Mouse (Mus musculus): ENCODE results near the gene Ethe1. TPM values are rescaled to one million over a fixed set of nuclear protein-coding genes. Genes with fewer than 3 reads are reported as not detected.

The Ethe1 gene
- 1 to 10 TPM; 8.0 to 9.1 TPM for total RNA-seq (2021)
- long read RNA-seq, experiment 1, partial matches to known transcripts, result 20 of 22 reads
- long read RNA-seq, experiment 1, other reads (novel, unspliced or antisense), result 2 of 22 reads
- long read RNA-seq, experiment 2, partial matches to known transcripts, result 11 of 11 reads
- long read RNA-seq, experiment 2, other reads (novel, unspliced or antisense), result 0 of 11 reads

- DNase-seq (ENCODE audit: low spot score in 2 of 2), result peak; percentile 69 to 78
Observed at GRCm38 (mm10) chr7:24587330-24588105, at the start of gene Ethe1, which contains the start of gene Zfp575. Gene Ethe1, plus strand, starts transcription at chr7:24587543. Gene Zfp575, minus strand, starts transcription at chr7:24587641.

- no peak for DNase-seq (ENCODE audit: low spot score in 2 of 2)
Observed at GRCm38 (mm10) chr7:24537591-24537990, 49.8 kb upstream of the Ethe1 start.

DNA sequence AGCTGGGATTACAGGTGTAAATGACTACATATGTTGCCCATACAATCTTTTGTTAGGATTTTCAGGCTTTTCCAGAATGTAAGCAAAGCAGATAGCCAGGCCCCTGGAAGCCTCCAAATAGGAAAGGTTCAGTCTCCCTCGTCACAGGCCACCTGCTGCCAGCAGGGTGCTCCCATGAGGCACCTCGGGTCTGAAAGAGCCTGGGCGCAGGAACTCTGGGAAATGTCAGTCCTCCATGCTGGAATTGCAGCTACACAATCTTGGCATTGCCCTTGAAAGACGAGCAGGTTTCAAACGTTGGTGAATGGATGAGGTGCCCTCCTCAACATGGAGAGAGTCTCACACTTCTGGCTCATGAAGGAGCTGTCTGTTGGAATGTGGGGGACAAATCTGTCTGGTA is 49.2 kb upstream of the Ethe1 start:
- DNase-seq (ENCODE audit: low spot score in 2 of 2), result no peak

GRCm38 (mm10) chr7:24538701-24539100 is 48.6 kb upstream of the Ethe1 start:
- no peak for DNase-seq (ENCODE audit: low spot score in 2 of 2)

- no peak for DNase-seq (ENCODE audit: low spot score in 2 of 2)
Observed at GRCm38 (mm10) chr7:24539686-24540085, 47.7 kb upstream of the Ethe1 start.

GRCm38 (mm10) chr7:24544506-24544905 is 42.8 kb upstream of the Ethe1 start:
- no peak for DNase-seq (ENCODE audit: low spot score in 2 of 2)

DNA sequence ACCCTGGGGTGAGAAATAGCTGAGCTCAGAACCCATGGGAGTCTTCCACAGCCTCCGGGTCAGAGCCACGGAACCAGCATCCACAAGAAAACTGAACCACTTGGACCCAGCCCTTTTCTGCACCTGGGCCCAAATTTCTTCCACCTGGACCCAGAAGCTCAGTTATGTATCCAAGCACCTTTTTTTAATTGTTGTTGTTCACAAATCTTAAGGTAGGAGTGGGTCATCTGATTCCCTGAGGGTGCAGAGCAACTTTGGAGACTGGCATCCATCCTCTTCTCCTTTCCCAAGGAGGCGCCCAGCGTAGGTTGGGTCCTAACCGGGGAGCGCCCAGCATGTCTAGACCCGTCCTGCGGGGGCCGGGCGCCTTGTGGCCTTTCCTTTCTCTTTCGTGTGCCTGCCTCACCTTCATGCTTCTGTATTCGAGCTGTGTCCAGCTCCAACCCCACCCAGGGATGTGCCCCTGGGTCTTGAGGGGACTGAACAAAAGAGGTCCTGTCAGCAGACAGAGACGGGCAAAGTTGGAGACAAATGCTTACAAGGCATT is 41.2 kb upstream of the Ethe1 start, which contains the start of the genes Pinlyp and Xrcc1:
TSS of gene Pinlyp (minus strand) at position 51 of the 547 bp plus-strand sequence.
TSS of gene Xrcc1 (plus strand) at position 222 of the 547 bp plus-strand sequence.
- DNase-seq (ENCODE audit: low spot score in 2 of 2), result no peak

DNA sequence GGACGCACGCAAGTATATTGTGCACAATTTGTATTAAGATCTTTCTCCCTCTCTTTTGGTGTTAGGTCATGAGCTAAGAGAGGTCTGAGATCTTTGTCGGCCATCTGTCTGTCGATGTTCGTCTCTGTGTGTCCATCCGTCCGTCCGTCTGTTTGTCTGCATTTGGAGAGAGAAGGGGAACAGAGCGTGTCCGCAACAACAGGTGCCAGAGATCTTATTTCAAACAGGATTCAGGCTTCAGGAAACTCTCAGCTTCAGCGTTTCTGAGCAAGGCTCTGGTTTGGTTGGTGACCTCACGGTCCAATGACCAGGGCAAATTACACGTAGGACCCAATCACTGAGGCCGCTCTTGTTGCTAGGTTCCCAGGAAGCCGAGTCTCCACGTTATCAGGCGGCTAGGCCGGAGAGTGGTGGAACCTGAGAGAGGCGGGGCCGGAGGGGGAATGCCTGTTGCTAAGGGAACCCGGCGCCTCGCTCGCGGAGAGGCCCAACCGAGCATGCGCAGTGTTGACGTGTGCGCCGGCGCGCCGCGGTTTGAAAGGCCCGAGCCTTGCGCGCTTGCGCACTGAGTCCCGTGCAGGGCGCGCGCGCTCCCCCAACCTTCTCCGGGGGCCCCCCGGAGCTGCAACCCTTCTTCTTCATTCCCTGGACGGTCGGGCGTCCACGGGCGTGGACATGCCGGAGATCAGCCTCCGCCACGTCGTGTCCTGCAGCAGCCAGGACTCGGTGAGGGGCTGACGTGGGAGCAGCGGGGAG is 40.5 kb upstream of the Ethe1 start:
- DNase-seq (ENCODE audit: low spot score in 2 of 2), result peak; percentile 99

- no peak for DNase-seq (ENCODE audit: low spot score in 2 of 2)
Observed at GRCm38 (mm10) chr7:24547534-24548036, 39.8 kb upstream of the Ethe1 start.

DNA sequence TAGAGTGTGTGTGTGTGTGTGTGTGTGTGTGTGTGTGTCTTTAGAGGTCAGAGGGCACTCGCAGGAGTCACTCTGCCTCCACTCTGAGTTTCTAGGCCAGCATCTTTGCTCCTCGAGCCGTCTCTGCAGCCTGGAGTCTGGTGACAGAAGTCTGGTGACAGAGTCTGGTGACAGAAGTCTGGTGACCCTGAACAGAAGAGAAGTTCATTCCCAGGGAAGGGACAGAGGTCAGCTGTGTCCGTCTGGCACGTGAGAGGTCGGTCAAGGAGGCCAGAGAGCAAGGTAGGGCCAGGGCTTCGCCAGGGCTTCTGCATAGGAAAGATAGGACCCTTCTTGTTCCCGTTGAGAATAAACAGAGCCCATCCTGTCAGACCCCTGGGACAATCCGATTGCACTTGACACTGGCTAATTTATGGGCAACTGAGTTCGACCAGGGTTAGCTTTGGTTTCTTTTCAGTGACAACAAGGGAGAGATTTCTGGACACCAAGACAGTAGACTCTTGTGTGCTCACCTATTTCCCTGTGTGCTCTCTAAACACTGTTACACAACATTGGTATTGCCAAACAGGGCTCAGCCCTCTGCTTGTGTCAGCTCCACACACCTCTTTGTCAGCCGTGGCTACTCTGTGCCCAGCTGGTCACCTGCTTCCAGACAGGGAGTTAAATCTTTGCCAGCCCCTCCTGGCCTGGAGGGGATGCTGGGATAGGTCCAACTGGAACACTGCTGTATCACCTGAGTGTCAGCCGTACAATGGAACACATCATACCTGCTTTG is 35.2 kb upstream of the Ethe1 start:
- no peak for DNase-seq (ENCODE audit: low spot score in 2 of 2)

DNA sequence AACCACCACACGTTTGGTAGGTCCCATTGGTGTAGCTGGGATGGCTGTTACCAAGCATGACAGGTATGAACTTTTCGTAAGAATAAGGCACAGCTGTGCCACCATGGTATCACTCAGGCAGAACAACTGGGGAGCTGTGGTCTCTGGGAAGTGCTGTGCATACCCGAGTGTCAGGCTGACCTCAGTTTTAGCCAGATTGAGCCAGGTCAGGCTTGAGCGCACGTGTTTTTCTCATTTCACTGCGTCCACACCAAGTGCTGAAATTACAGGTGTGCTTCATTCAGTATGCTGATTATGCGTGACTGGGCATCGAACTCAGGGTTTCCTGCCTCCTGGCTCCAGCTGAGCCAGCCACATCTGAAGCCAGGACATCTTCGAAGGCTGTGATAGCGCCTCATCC is 31.6 kb upstream of the Ethe1 start:
- no peak for DNase-seq (ENCODE audit: low spot score in 2 of 2)

GRCm38 (mm10) chr7:24561450-24561849 is 25.9 kb upstream of the Ethe1 start:
- no peak for DNase-seq (ENCODE audit: low spot score in 2 of 2)

DNA sequence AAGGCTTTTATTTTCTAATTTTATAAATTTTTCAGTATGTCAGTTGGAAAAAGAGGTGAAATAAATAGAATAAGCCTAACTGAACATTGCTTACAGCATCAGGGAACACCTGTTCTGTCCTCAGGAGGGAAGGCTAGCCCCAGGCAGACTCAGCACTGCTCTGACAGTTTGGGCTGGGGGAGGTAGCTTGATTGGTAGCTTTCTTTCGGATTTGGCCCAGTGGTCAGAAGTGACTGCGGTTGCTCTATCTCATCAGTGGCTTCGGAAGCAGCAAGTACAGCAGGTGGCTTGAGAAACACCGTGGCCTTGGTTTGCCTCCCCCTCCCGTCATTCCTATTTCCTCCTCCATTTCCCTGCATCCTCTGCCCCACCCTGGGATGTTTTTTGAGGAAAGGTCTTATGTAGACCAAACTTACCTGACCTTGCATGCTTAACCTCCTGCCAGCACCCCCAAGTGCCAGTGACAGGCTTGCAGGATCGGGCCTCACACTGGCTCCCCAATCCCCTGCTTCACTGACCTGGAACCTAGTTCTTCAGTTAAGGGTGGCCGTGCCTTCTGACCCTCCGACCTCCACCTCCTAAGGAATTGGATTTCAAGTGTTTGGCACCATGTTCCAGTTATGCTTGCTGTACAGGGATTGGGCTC is 24.0 kb upstream of the Ethe1 start:
- DNase-seq (ENCODE audit: low spot score in 2 of 2), result no peak

DNA sequence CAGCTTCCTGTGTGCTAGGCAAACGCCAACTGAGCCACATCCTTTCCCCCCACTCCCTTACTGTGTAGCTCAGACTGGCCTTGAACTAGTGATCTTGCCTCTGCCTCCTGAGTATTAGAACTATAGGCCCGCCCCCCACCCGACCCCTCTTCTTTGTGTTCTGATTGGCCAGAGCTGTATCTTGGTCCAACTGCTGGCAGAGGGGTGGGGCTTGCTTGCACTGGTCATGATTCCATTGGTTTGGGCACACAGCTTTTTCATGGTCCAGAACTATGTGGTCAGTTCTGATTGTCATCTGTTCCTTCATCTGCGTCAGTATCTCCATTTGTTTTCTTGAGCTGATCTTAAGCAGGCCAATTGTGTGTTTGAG is 23.5 kb upstream of the Ethe1 start:
- no peak for DNase-seq (ENCODE audit: low spot score in 2 of 2)

DNA sequence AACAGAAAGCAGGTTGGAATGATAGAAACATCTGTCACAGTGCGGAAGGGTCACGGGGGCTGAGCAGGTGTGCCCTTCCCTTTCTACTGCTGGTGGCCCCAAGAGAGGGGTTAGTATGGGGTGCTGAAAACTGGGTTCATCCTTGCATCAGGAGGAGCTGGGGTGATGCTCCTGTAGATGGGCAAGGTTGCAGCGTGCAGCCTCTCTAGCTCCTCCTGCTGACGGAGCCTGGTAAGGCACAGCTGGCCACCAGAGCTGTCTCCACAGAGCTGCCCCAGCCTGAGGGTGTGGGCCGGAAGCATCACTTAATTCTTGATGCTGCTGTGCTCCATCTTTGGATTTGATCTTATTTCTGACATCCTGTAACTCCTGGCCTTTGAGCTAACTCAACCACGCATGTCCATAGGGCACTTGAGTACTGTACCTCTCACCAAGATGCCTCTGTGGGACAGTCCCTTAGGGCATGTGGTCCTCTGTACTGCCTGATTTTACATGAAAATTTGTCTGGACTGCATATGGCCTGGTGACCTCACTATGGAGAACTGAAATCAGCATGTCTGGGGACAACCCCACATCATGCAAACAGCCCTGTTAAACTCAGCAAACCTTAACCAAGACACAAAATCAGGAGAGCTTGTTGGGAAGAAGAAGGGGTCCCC is 22.6 kb upstream of the Ethe1 start:
- peak in 1 of 2 experiments; percentile 76 for DNase-seq (ENCODE audit: low spot score in 2 of 2)

DNA sequence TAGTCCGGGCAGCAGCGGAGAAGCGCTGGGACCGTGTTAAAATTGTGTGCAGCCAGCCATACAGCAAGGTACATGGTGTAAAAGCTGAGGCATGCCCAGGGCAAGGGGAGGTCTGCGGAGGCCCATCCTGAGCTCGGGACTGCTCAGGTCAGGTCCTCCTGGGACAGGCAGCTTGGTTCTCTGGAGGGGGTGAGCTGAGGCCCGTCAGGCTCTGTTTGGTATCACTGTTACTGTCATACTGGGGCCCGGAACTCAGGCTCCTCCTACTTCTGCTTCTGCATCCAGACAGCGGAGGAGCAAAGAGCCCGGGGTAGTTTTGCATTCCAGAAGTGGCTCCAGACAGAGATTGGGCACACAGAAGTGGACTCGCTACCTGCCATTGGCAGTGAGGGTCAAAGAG is 21.7 kb upstream of the Ethe1 start:
- DNase-seq (ENCODE audit: low spot score in 2 of 2), result no peak

- no peak for DNase-seq (ENCODE audit: low spot score in 2 of 2)
Observed at GRCm38 (mm10) chr7:24566206-24566605, 21.1 kb upstream of the Ethe1 start.

GRCm38 (mm10) chr7:24568512-24568911 is 18.8 kb upstream of the Ethe1 start:
- no peak for DNase-seq (ENCODE audit: low spot score in 2 of 2)

GRCm38 (mm10) chr7:24571071-24571470 is 16.3 kb upstream of the Ethe1 start:
- DNase-seq (ENCODE audit: low spot score in 2 of 2), result no peak

GRCm38 (mm10) chr7:24572455-24572854 is 14.9 kb upstream of the Ethe1 start:
- no peak for DNase-seq (ENCODE audit: low spot score in 2 of 2)
